Mouse (Mus musculus) T-helper 1 cell (primary cell): ENCODE results near the gene Fut2.

ENCODE experiments used
- in situ Hi-C: fragments of 300-600 bp; cut with MboI, MseI; formaldehyde crosslinking; loops from one replicate; pipeline ENCODE4 v1.15.1; 2025; ENCODE audit warnings: high pct_unique_total_duplicates

Gene Fut2

DNA sequence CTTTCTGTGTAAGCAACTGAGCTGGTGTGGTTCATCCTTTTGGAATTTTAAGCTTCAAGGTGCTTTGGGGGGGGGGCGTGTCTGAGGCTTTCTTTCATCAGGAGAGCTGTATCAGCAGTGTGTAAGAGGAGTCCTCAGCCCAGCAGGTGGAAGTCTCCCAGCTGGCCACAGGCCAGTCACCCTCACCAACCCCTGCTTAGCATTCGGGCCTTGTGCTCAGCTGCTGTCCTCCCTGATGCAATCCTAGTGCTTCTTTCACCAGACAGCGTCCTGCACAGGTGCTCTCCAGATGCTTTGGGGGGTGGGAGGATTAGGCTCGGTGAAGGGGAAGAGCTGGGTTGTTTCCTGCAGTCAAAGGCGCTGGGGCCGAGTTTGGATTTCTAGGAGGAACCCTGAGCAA, 49.9 kb downstream of the Fut2 start:
- in situ Hi-C loops, result no loop called here

GRCm38 (mm10) chr7:45609511-45609910, 56.7 kb downstream of the Fut2 start:
- in situ Hi-C loops, result no loop called here

- in situ Hi-C loops, result no loop called here
Observed at GRCm38 (mm10) chr7:45605704-45606289, 60.4 kb downstream of the Fut2 start.

DNA sequence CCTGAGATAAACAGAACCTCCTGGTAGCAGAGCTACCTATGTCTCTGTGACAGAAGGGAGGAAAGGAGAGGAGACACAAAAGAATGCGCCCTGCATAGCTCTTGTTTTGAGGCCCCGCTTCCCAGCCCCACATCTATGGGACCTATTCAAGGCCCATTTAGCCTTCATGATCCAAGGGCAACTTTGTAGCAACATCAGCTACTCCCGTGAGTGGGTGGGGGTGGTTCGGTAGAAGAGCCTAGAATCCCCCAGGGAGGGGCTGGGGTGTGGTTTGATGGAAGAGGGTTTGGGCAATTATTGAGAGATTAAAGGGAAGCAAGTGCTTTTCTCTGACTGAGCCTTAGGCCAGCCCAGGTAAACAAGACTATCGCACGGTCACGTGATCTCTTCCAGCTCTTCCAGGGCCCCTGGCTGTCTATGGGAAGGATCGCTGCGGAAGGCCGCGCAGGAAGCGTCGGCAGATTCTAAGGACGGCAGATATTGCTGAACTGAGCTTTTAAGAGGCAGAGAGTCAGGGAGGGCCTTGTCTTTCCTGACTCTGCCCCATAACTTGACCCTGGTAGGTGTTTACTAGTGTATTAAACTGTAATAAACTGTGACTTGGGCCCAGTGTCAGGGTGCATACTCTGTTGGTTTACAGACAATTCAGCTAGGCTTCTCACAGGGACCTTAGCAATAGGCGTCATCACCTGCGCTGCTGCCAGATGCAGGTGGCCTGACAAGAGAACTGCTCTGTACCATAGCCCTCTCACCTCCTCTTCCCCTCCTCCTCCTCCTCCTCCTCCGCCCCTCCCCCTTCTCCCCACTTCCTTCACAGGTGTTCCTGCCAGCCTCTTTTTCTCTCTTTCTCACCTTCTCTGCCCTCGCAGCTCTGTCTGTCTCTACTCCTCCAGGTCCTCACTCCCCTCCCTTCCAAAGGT, 67.0 kb downstream of the Fut2 start:
- in situ Hi-C loops, result no loop called here
